Mouse (Mus musculus) frontal cortex, postnatal 25 days (tissue): ENCODE measurements around the gene Serpinb6c.
A peak's percentile ranks its signal among the peaks of the same experiment; 100 is the strongest.
"Not testable (repeated sequence)": the region's sequence is repeated elsewhere in the genome, so short reads cannot be mapped to it uniquely, and the experiment has no call there.

Experiments
- DNase-seq, 2 experiments: peaks; one replicate each; pipeline ENCODE4 v3.0.0; 2022; ENCODE audit warnings: low spot score in 2 of 2

The Serpinb6c gene

GRCm38 (mm10) chr13:33905176-33905954 is at the start of gene Serpinb6c:
Gene Serpinb6c (minus strand): TSS chr13:33905708.
- no peak for DNase-seq

GRCm38 (mm10) chr13:33952947-33953346 is 47.4 kb upstream of the Serpinb6c start:
- DNase-seq = no peak

GRCm38 (mm10) chr13:33952075-33952449 is 46.6 kb upstream of the Serpinb6c start:
- DNase-seq = no peak

- no peak for DNase-seq
Observed at GRCm38 (mm10) chr13:33951308-33952074, 46.0 kb upstream of the Serpinb6c start.

GRCm38 (mm10) chr13:33942212-33942779 is 36.8 kb upstream of the Serpinb6c start:
- no peak for DNase-seq

GRCm38 (mm10) chr13:33941288-33941808 is 35.8 kb upstream of the Serpinb6c start:
- DNase-seq = no peak

GRCm38 (mm10) chr13:33937587-33937986 is 32.1 kb upstream of the Serpinb6c start:
- DNase-seq = not testable (repeated sequence)

GRCm38 (mm10) chr13:33937151-33937550 is 31.6 kb upstream of the Serpinb6c start:
- no peak for DNase-seq

GRCm38 (mm10) chr13:33935465-33936181 is 30.1 kb upstream of the Serpinb6c start:
- DNase-seq = peak; percentile 33 to 35

GRCm38 (mm10) chr13:33934743-33935142 is 29.2 kb upstream of the Serpinb6c start:
- no peak for DNase-seq

- DNase-seq = no peak
Observed at GRCm38 (mm10) chr13:33930912-33931311, 25.4 kb upstream of the Serpinb6c start.

GRCm38 (mm10) chr13:33930281-33930680 is 24.8 kb upstream of the Serpinb6c start:
- no peak for DNase-seq

- DNase-seq = no peak
Observed at GRCm38 (mm10) chr13:33921699-33922098, 16.2 kb upstream of the Serpinb6c start.

GRCm38 (mm10) chr13:33921041-33921440 is 15.5 kb upstream of the Serpinb6c start:
- no peak for DNase-seq

GRCm38 (mm10) chr13:33906821-33907220 is 1.3 kb upstream of the Serpinb6c start:
- no peak for DNase-seq

GRCm38 (mm10) chr13:33903290-33903689 is 2.2 kb downstream of the Serpinb6c start:
- DNase-seq = no peak

- no peak for DNase-seq
Observed at GRCm38 (mm10) chr13:33894207-33894606, 11.3 kb downstream of the Serpinb6c start.

- no peak for DNase-seq
Observed at GRCm38 (mm10) chr13:33843308-33843707, 62.2 kb downstream of the Serpinb6c start, which contains the start of gene Serpinb6e. Gene Serpinb6e (minus strand): TSS chr13:33843408.

GRCm38 (mm10) chr13:33830751-33831150 is 74.8 kb downstream of the Serpinb6c start:
- DNase-seq = no peak
